In genomic region chr12:35884892-35885558, GRCm38 (mm10) we compare ENCODE assay signal across 9 mouse cellular contexts. TPM values are rescaled to one million over a fixed set of nuclear protein-coding genes. Genes with fewer than 3 reads are reported as not detected.
DNase-seq lines count a peak whose midpoint lies in the region; ATAC-seq and TF ChIP-seq lines count a peak whose summit lies in the region.
"Had no signal": no experiment of that assay in that cellular context is flagged by ENCODE, and none has a peak within 500 bp of the region (broad histone marks: within the 10 kb centered on the region; RNA-seq: fewer than 3 reads in every experiment).

No protein-coding gene starts in this region.

- no peak for DNase-seq in hindbrain, embryonic 10.5 days (ENCODE audit: low spot score)
- peak; percentile 39 for DNase-seq in brain, embryonic 14.5 days (ENCODE audit: low read depth)
- DNase-seq in left cerebral cortex, postnatal 14 days (ENCODE audit: low spot score in 2 of 2): peak; percentile 39 to 53
- peak; percentile 44 to 56 for DNase-seq in right cerebral cortex, postnatal 10 days (ENCODE audit: low spot score in 2 of 2)
- no peak for DNase-seq in midbrain, embryonic 10.5 days (ENCODE audit: low spot score)
- DNase-seq in gastrocnemius, postnatal 4 days (ENCODE audit: low spot score in 2 of 2): no peak

- no peak overlapping the region for H3K4me2 ChIP-seq in hindbrain, embryonic 16.5 days (ENCODE audit: low read length)

- no peak overlapping the region for H3K27ac ChIP-seq in hindbrain, embryonic 16.5 days (ENCODE audit: low read depth, low read length)
- H3K27ac ChIP-seq in hindbrain, embryonic 10.5 days: no peak overlapping the region
- H3K27ac ChIP-seq in midbrain, embryonic 10.5 days (replicated peaks): no peak overlapping the region

- no peak overlapping the region for H3K9ac ChIP-seq in hindbrain, embryonic 16.5 days (ENCODE audit: low read depth, low read length)

- TF ChIP-seq POLR2A in brain, embryonic 14.5 days (IDR thresholded peaks at IDR 0.05; ENCODE audit: borderline replicate concordance, extremely low read depth, insufficient read depth, insufficient read length, poor library complexity, severe bottlenecking): no peak

- peak; percentile 69; the same call in 1 of the 2 replicates for ATAC-seq in hindbrain, embryonic 16.5 days
- peak; percentile 49 for ATAC-seq in CD4-positive, CD25-positive, alpha-beta regulatory T cell, adult 4 months

- H3K4me3 ChIP-seq in hindbrain, embryonic 16.5 days (ENCODE audit: low read length): no peak overlapping the region
- H3K4me3 ChIP-seq in hindbrain, embryonic 10.5 days: no peak overlapping the region
- no peak overlapping the region for H3K4me3 ChIP-seq in midbrain, embryonic 10.5 days

- H3K36me3 ChIP-seq in hindbrain, embryonic 16.5 days (ENCODE audit: control insufficient read depth, insufficient read depth, low read length): no peaks in the 10 kb centered on the region
- no peaks in the 10 kb centered on the region for H3K36me3 ChIP-seq in hindbrain, embryonic 10.5 days
- H3K36me3 ChIP-seq in midbrain, embryonic 10.5 days: no peaks in the 10 kb centered on the region

- peak; percentile 21; the same call in 1 of the 2 replicates for TF ChIP-seq CTCF in brain, embryonic 14.5 days (IDR thresholded peaks at IDR 0.05; ENCODE audit: borderline replicate concordance, extremely low read depth, insufficient read depth, insufficient read length)

- no peaks in the 10 kb centered on the region for H3K9me3 ChIP-seq in hindbrain, embryonic 16.5 days (ENCODE audit: control insufficient read depth, low read length)
- H3K9me3 ChIP-seq in hindbrain, embryonic 10.5 days: no peaks in the 10 kb centered on the region
- no peaks in the 10 kb centered on the region for H3K9me3 ChIP-seq in midbrain, embryonic 10.5 days (replicated peaks)

- no peaks in the 10 kb centered on the region for H3K4me1 ChIP-seq in hindbrain, embryonic 16.5 days (ENCODE audit: control insufficient read depth, insufficient read depth, low read depth, low read length)
- H3K4me1 ChIP-seq in hindbrain, embryonic 10.5 days (replicated peaks): no peaks in the 10 kb centered on the region
- no peaks in the 10 kb centered on the region for H3K4me1 ChIP-seq in midbrain, embryonic 10.5 days

- H3K27me3 ChIP-seq in hindbrain, embryonic 16.5 days (replicated peaks; ENCODE audit: control insufficient read depth, insufficient read depth, low read length): no peaks in the 10 kb centered on the region
- H3K27me3 ChIP-seq in hindbrain, embryonic 10.5 days (ENCODE audit: insufficient read depth, poor library complexity, severe bottlenecking): no peaks in the 10 kb centered on the region
- H3K27me3 ChIP-seq in midbrain, embryonic 10.5 days (ENCODE audit: low read depth, poor library complexity, severe bottlenecking): no peaks in the 10 kb centered on the region

- WGBS in hindbrain, embryonic 16.5 days: 58% methylated on average over 9 of the region's 9 CpGs
- WGBS in hindbrain, embryonic 10.5 days: 46% methylated on average over 9 of the region's 9 CpGs
- 54% methylated on average over 9 of the region's 9 CpGs for WGBS in midbrain, embryonic 10.5 days

- intact Hi-C loops in left cerebral cortex, postnatal 14 days (cut with DNase I): loop anchor here (5.0 kb wide), 1 partner anchor 573 kb away; no protein-coding TSS in a partner anchor

RNA-seq across cellular contexts. Expression of gene Agr3, which starts 40.4 kb away (rescaled TPM):
- 0.39 and 0.42 TPM in 2 replicates for polyA plus RNA-seq in hindbrain, embryonic 16.5 days (2015; fragmentation: Nextera tagmentation; extraction: Ambion mirVana)
- not detected in 2 replicates for polyA plus RNA-seq in hindbrain, embryonic 10.5 days (2016; fragmentation: Nextera tagmentation; extraction: Ambion mirVana)
- not detected for polyA plus RNA-seq in CD4-positive, CD25-positive, alpha-beta regulatory T cell, adult 4 months (2017; shearing (Covaris generic))
- 0.09 TPM in 1 of 2 replicates, not detected in the other for polyA plus RNA-seq in brain, embryonic 14.5 days (2012; rRNA removed)
- total RNA-seq in left cerebral cortex, postnatal 14 days (2021): not detected
- not detected in 2 replicates for polyA plus RNA-seq in midbrain, embryonic 10.5 days (2016; fragmentation: Nextera tagmentation; extraction: Ambion mirVana)
- total RNA-seq in gastrocnemius, postnatal 4 days (2021): not detected
- total RNA-seq: layer of hippocampus, adult 8-10 months had no signal

Comparison
In these comparisons a context has a peak if more than half of its experiments do, and no peak if none do; other contexts are left out.
1. DNase-seq: peak in brain, embryonic 14.5 days (single experiment), left cerebral cortex, postnatal 14 days (2 of 2) and right cerebral cortex, postnatal 10 days (2 of 2); none in hindbrain, embryonic 10.5 days (single experiment), midbrain, embryonic 10.5 days (single experiment) and gastrocnemius, postnatal 4 days (0 of 2).